Mouse (Mus musculus) gastrocnemius, adult 8-10 months (tissue): ENCODE results near the gene Olfr1107. TPM values are rescaled to one million over a fixed set of nuclear protein-coding genes. Genes with fewer than 3 reads are reported as not detected.

Source experiments
- DNase-seq, 2 experiments: peaks; one replicate each; pipeline ENCODE4 v3.0.0; 2022; ENCODE audit warnings: low spot score in 2 of 2
- total RNA-seq, 4 experiments: library from RNA; stranded (reverse); gene quantifications; 2 replicates each; pipeline ENCODE4 v1.2.4; 2022

The Olfr1107 gene
- not detected for total RNA-seq

GRCm38 (mm10) chr2:87075717-87076116, at the start of gene Olfr1107:
Gene Olfr1107, minus strand, starts transcription at chr2:87075817.
- DNase-seq, result no peak

GRCm38 (mm10) chr2:87114467-87114866, 38.9 kb upstream of the Olfr1107 start, which contains the start of gene Olfr259:
Gene Olfr259, minus strand, starts transcription at chr2:87114567.
- no peak for DNase-seq

- DNase-seq, result no peak
Measured at GRCm38 (mm10) chr2:87095908-87096307, 20.3 kb upstream of the Olfr1107 start, which contains the start of gene Olfr1109. Gene Olfr1109, minus strand, starts transcription at chr2:87096008.

DNA sequence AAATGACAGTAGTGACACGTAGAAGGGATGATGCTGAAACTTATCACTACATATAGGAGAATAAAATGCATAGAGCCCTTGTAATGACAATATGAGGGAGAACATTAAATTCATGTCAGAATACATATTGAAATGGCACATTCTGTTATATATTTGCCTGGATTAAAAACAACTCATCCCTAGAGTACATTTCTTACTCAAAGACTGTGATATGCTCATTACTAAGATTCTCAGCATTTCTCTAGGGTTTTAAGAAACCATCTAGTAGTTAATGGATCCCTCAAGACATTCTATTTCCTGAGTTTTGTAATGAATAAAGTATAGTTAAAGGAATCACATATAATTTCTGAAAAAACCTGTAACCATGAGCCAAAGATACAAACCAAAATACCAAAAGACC, 23.4 kb downstream of the Olfr1107 start, which contains the start of gene Olfr1106:
Gene Olfr1106 (minus strand): TSS at position 101 of the 400 bp plus-strand sequence.
- no peak for DNase-seq

GRCm38 (mm10) chr2:87036431-87036830, 39.2 kb downstream of the Olfr1107 start, which contains the start of gene Olfr1105:
Gene Olfr1105, minus strand, starts transcription at chr2:87036531.
- DNase-seq, result no peak

DNA sequence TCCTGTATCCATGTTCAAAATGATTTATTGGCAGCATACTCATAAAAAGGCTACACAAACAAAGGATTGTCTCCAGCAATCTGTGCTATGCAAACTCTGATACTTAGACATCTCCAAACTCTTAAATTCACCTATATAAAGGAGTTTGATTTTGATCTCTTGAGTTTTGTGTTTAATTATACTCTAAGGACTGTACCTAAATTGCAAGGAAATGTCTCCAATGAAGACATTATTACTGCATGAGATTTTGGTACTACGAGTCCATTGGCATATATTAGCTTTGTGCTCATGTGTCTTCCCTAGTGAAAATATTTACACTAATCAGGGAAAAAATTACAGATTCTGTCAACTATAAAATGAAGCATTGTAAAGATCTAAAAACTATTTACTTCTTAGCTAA, 48.6 kb downstream of the Olfr1107 start, which contains the start of gene Olfr1104:
Gene Olfr1104 (minus strand): TSS at position 101 of the 400 bp plus-strand sequence.
- no peak for DNase-seq

Other genes with a start within 250 kb of the Olfr1107 start
- gene Olfr1095, start 224.1 kb downstream of the Olfr1107 start, total RNA-seq, result not detected
- not detected for gene Gm13723, start 201.0 kb downstream of the Olfr1107 start, total RNA-seq
- not detected for gene Olfr1097, start 183.6 kb downstream of the Olfr1107 start, total RNA-seq
- gene Olfr1098, start 151.3 kb downstream of the Olfr1107 start, total RNA-seq, result not detected
- not detected for gene Olfr1099, start 115.1 kb downstream of the Olfr1107 start, total RNA-seq
- not detected for gene Olfr1100, start 95.9 kb downstream of the Olfr1107 start, total RNA-seq
- gene Olfr1101, start 84.6 kb downstream of the Olfr1107 start, total RNA-seq, result not detected
- gene Olfr1102, start 77.4 kb downstream of the Olfr1107 start, total RNA-seq, result not detected
- not detected for gene Olfr1104, start 48.7 kb downstream of the Olfr1107 start, total RNA-seq
- gene Olfr1105, start 39.3 kb downstream of the Olfr1107 start, total RNA-seq, result not detected
- gene Olfr1106, start 23.5 kb downstream of the Olfr1107 start, total RNA-seq, result not detected
- not detected for gene Olfr1109, start 20.2 kb upstream of the Olfr1107 start, total RNA-seq
- gene Olfr259, start 38.8 kb upstream of the Olfr1107 start, total RNA-seq, result not detected
- gene Olfr1110, start 64.5 kb upstream of the Olfr1107 start, total RNA-seq, result not detected
- not detected for gene Olfr1111, start 76.8 kb upstream of the Olfr1107 start, total RNA-seq
- not detected for gene Olfr1112, start 112.0 kb upstream of the Olfr1107 start, total RNA-seq
- gene Olfr1113, start 133.2 kb upstream of the Olfr1107 start, total RNA-seq, result not detected
- gene Olfr1115, start 172.2 kb upstream of the Olfr1107 start, total RNA-seq, result not detected
- gene Olfr1116, start 191.7 kb upstream of the Olfr1107 start, total RNA-seq, result not detected
- gene Olfr1118, start 231.8 kb upstream of the Olfr1107 start, total RNA-seq, result not detected